Mouse (Mus musculus): ENCODE results near the gene Defb19.

DNA sequence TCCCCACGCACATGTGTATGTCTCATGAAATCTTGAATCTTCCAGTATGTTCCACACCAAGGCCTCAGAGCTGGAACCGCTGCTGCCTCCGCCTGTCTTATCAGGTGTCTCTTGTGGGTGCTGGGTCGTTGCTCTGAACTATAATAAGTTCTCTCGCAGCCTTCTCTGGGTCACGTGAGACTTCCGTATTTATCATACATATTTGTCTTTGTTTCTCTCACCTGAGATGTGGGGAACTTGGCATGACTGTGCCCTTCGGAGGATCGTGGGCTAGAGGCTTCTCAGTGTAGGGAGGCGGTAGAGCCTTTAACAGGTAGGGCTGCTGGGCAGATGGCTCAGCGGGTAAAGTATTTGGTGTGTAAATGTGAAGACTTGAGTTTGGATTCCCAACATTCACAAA is 500 bp upstream of the Defb19 start:
- no peak for TF ChIP-seq CTCF (IDR thresholded peaks at IDR 0.05; ENCODE audit: low read depth)
- no peak for TF ChIP-seq EP300 (optimal IDR thresholded peaks at IDR 0.05)

Data from stomach, postnatal 0 days (tissue).